Mouse (Mus musculus): ENCODE results near the gene Mn1.

- TF ChIP-seq CTCF (IDR thresholded peaks at IDR 0.05) (no peak), POLR2A (IDR thresholded peaks at IDR 0.05; ENCODE audit: insufficient read depth, low read depth, low read length) (no peak)
Measured at GRCm38 (mm10) chr5:111449700-111450099, 32.5 kb downstream of the Mn1 start.

Data from heart, adult 2 months (tissue).